9 mouse cellular contexts compared by ENCODE assay signal in genomic region chr13:95534131-95534561, GRCm38 (mm10). TPM values are rescaled to one million over a fixed set of nuclear protein-coding genes. Genes with fewer than 3 reads are reported as not detected.
A peak's percentile ranks its signal among the peaks of the same experiment; 100 is the strongest.
DNase-seq lines count a peak whose midpoint lies in the region; ATAC-seq lines count a peak whose summit lies in the region.
"Had no signal": no experiment of that assay in that cellular context is flagged by ENCODE, and none has a peak within 500 bp of the region (broad histone marks: within the 10 kb centered on the region; RNA-seq: fewer than 3 reads in every experiment).

No protein-coding gene starts in this region.

- peak overlapping the region; percentile 55; the same call in 1 of the 2 replicates for H3K27ac ChIP-seq in lung, embryonic 15.5 days
- H3K27ac ChIP-seq in heart, embryonic 16.5 days (ENCODE audit: low read length): peak overlapping the region; percentile 21; the same call in 1 of the 2 replicates
- H3K27ac ChIP-seq in limb, embryonic 13.5 days: no peak overlapping the region
- H3K27ac ChIP-seq in stomach, embryonic 15.5 days: peak overlapping the region; percentile 59; the same call in 1 of the 2 replicates

- no peaks in the 10 kb centered on the region for H3K9me3 ChIP-seq in lung, embryonic 15.5 days
- no peaks in the 10 kb centered on the region for H3K9me3 ChIP-seq in heart, embryonic 16.5 days (replicated peaks; ENCODE audit: control insufficient read depth, low read length)
- no peaks in the 10 kb centered on the region for H3K9me3 ChIP-seq in limb, embryonic 13.5 days
- no peaks in the 10 kb centered on the region for H3K9me3 ChIP-seq in stomach, embryonic 15.5 days

- peak overlapping the region; percentile 6; the same call in 1 of the 2 replicates for H3K4me3 ChIP-seq in lung, embryonic 15.5 days
- H3K4me3 ChIP-seq in heart, embryonic 16.5 days (ENCODE audit: low read length): peak overlapping the region; percentile 8; the same call in 1 of the 2 replicates
- H3K4me3 ChIP-seq in limb, embryonic 13.5 days: peak overlapping the region; percentile 24
- no peak overlapping the region for H3K4me3 ChIP-seq in stomach, embryonic 15.5 days (replicated peaks)

- no peaks in the 10 kb centered on the region for H3K36me3 ChIP-seq in lung, embryonic 15.5 days
- H3K36me3 ChIP-seq in heart, embryonic 16.5 days (ENCODE audit: control insufficient read depth, insufficient read depth): no peaks in the 10 kb centered on the region
- no peaks in the 10 kb centered on the region for H3K36me3 ChIP-seq in limb, embryonic 13.5 days
- no peaks in the 10 kb centered on the region for H3K36me3 ChIP-seq in stomach, embryonic 15.5 days

- H3K4me2 ChIP-seq in lung, embryonic 15.5 days: peak overlapping the region; percentile 41
- H3K4me2 ChIP-seq in heart, embryonic 16.5 days (ENCODE audit: low read depth, low read length): peak overlapping the region; percentile 43
- H3K4me2 ChIP-seq in limb, embryonic 13.5 days (replicated peaks): peak overlapping the region; percentile 49
- peak overlapping the region; percentile 38 for H3K4me2 ChIP-seq in stomach, embryonic 15.5 days

- no peak for ATAC-seq in lung, embryonic 15.5 days (ENCODE audit: borderline replicate concordance, extremely low read depth, low FRiP score, low TSS enrichment)
- no peak for ATAC-seq in heart, embryonic 16.5 days (replicated peaks; ENCODE audit: extremely low read depth, insufficient read depth, low FRiP score)
- peak; percentile 34; the same call in 1 of the 2 replicates for ATAC-seq in limb, embryonic 13.5 days (ENCODE audit: low FRiP score, low read depth)
- ATAC-seq in stomach, embryonic 15.5 days (ENCODE audit: insufficient read depth, low FRiP score, low read depth): no peak; the same call in 1 of the 2 replicates
- ATAC-seq: Patski had no signal

- H3K4me1 ChIP-seq in lung, embryonic 15.5 days: peaks cover 12% of the 10 kb centered on the region
- peaks cover 21% of the 10 kb centered on the region for H3K4me1 ChIP-seq in heart, embryonic 16.5 days (ENCODE audit: control insufficient read depth, insufficient read depth, low read length)
- peaks cover 34% of the 10 kb centered on the region for H3K4me1 ChIP-seq in limb, embryonic 13.5 days
- H3K4me1 ChIP-seq in stomach, embryonic 15.5 days: peaks cover 20% of the 10 kb centered on the region; the same call in 1 of the 2 replicates

- WGBS in lung, embryonic 15.5 days: 2% methylated on average over 5 of the region's 5 CpGs
- 25% methylated on average over 5 of the region's 5 CpGs for WGBS in heart, embryonic 16.5 days
- WGBS in limb, embryonic 13.5 days: 5% methylated on average over 5 of the region's 5 CpGs
- 4% methylated on average over 5 of the region's 5 CpGs for WGBS in stomach, embryonic 15.5 days

- no peak for DNase-seq in lung, postnatal 14 days
- no peak for DNase-seq in gastrocnemius, postnatal 4 days (ENCODE audit: low spot score in 2 of 2)
- DNase-seq in thymus, postnatal 14 days: no peak
- DNase-seq in urinary bladder, postnatal 36 days (ENCODE audit: low spot score in 2 of 2): no peak

- no peak overlapping the region for H3K9ac ChIP-seq in lung, embryonic 15.5 days
- H3K9ac ChIP-seq in heart, embryonic 16.5 days (ENCODE audit: low read length): peak overlapping the region; percentile 40; the same call in 1 of the 2 replicates
- H3K9ac ChIP-seq in limb, embryonic 13.5 days: no peak overlapping the region; the same call in 1 of the 2 replicates
- H3K9ac ChIP-seq in stomach, embryonic 15.5 days: no peak overlapping the region

- no peaks in the 10 kb centered on the region for H3K27me3 ChIP-seq in lung, embryonic 15.5 days
- no peaks in the 10 kb centered on the region for H3K27me3 ChIP-seq in heart, embryonic 16.5 days (ENCODE audit: control insufficient read depth, insufficient read depth, low read length)
- 0 out of 2 replicates have a peak, but pooled peaks cover 4% of the 10 kb centered on the region for H3K27me3 ChIP-seq in limb, embryonic 13.5 days
- no peaks in the 10 kb centered on the region for H3K27me3 ChIP-seq in stomach, embryonic 15.5 days (replicated peaks)
- H3K27me3 ChIP-seq: Patski had no signal

RNA-seq across cellular contexts. Expression of gene F2rl1, which starts 9.1 kb away (rescaled TPM):
- polyA plus RNA-seq in lung, embryonic 15.5 days (2015; fragmentation: Nextera tagmentation; extraction: Ambion mirVana): 4.3 and 4.5 TPM in 2 replicates
- 1.3 and 1.5 TPM in 2 replicates for polyA plus RNA-seq in heart, embryonic 16.5 days (2015; fragmentation: Nextera tagmentation; extraction: Ambion mirVana)
- 0.74 and 0.85 TPM in 2 replicates for polyA plus RNA-seq in limb, embryonic 13.5 days (2015; fragmentation: Nextera tagmentation; extraction: Ambion mirVana)
- polyA plus RNA-seq in stomach, embryonic 15.5 days (2015; fragmentation: Nextera tagmentation; extraction: Ambion mirVana): 11.4 and 12.6 TPM in 2 replicates
- total RNA-seq in gastrocnemius, postnatal 4 days (2021): 1 to 10 TPM; 1.4 to 1.6 TPM

RNA-seq across cellular contexts. Expression of gene S100z, which starts 55.6 kb away (rescaled TPM):
- polyA plus RNA-seq in lung, embryonic 15.5 days (2015; fragmentation: Nextera tagmentation; extraction: Ambion mirVana): not detected in 2 replicates
- polyA plus RNA-seq in heart, embryonic 16.5 days (2015; fragmentation: Nextera tagmentation; extraction: Ambion mirVana): not detected in 2 replicates
- not detected in 2 replicates for polyA plus RNA-seq in limb, embryonic 13.5 days (2015; fragmentation: Nextera tagmentation; extraction: Ambion mirVana)
- polyA plus RNA-seq in stomach, embryonic 15.5 days (2015; fragmentation: Nextera tagmentation; extraction: Ambion mirVana): not detected in 2 replicates
- total RNA-seq in gastrocnemius, postnatal 4 days (2021): 1 to 10 TPM in 1 of 2 experiments, under 1 TPM in 1; 0.83 to 1.6 TPM
- polyA plus RNA-seq: Patski had no signal
